Mouse (Mus musculus): ENCODE results near the gene Pla2g10. TPM values are rescaled to one million over a fixed set of nuclear protein-coding genes. Genes with fewer than 3 reads are reported as not detected.
"Not testable (repeated sequence)": the region's sequence is repeated elsewhere in the genome, so short reads cannot be mapped to it uniquely, and the experiment has no call there.

The Pla2g10 gene
- polyA plus RNA-seq, 1 experiment from 2014 or later, result not detected

DNA sequence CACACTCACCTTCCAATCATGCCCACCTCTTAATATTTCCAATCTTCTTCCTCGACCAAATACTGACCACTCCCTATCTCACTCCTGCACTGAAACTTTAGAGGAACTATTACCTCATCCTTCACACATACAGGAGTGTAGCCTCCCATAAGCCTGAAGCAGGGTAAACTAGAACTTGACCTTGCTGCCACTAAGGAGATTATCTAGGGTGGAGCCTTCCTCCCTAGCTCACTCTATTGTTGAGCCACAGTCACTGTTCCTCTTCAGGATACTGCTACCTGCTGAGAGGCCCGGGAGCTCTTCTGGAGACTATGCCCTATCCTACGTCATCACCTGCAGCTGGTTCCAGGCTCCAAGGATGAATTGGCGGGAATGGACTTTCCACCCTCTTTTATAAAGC lies 8.3 kb upstream of the Pla2g10 start:
- 50% methylated on average over 4 of the region's 4 CpGs for WGBS (ENCODE audit: insufficient replicate concordance)

DNA sequence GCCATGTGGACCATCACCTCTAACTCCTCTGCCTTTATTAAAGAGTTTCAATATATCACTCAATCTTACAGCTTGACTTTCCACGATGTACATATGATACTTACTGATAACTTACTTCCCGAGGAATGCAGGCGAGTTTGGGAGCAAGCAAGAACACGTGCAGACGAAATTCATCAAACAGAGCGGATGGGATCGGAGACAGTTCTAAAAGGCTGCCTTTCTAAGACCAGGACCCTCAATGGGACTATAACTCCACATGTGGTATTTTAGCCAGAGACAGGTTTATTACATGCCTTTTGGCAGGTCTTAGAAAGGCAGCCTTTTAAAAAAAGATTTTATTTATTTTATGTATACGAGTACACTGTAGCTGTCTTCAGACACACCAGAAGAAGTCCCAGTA lies 5.2 kb upstream of the Pla2g10 start:
- no peak overlapping the region for H3K27ac ChIP-seq (ENCODE audit: low read depth, low read length)
- no peak overlapping the region for H3K4me2 ChIP-seq
- no peak overlapping the region for H3K9ac ChIP-seq (ENCODE audit: low read depth, low read length)
- H3K4me1 ChIP-seq (ENCODE audit: control insufficient read depth, insufficient read depth, low read length), result no peaks in the 10 kb centered on the region
- no peaks in the 10 kb centered on the region for H3K36me3 ChIP-seq (ENCODE audit: control insufficient read depth, insufficient read depth, low read length)
- H3K9me3 ChIP-seq (replicated peaks; ENCODE audit: control insufficient read depth, low read length), result no peaks in the 10 kb centered on the region
- no peak for ATAC-seq (replicated peaks; ENCODE audit: insufficient number of reproducible peaks, low FRiP score, low TSS enrichment)
- no peak overlapping the region for H3K4me3 ChIP-seq (ENCODE audit: low read depth, low read length)
- whole genome bisulfite sequencing (ENCODE audit: insufficient replicate concordance), result 80% methylated on average over 8 of the region's 8 CpGs
- no peaks in the 10 kb centered on the region for H3K27me3 ChIP-seq (ENCODE audit: control insufficient read depth, insufficient read depth, low read length)

More for the DNA sequence above, 8.3 kb upstream of the Pla2g10 start:
- not testable (repeated sequence) for H3K36me3 ChIP-seq (ENCODE audit: control insufficient read depth, insufficient read depth, low read length); H3K4me3 ChIP-seq (ENCODE audit: low read depth, low read length); H3K27me3 ChIP-seq (ENCODE audit: control insufficient read depth, insufficient read depth, low read length); H3K4me1 ChIP-seq (ENCODE audit: control insufficient read depth, insufficient read depth, low read length); H3K27ac ChIP-seq (ENCODE audit: low read depth, low read length); H3K9me3 ChIP-seq (replicated peaks; ENCODE audit: control insufficient read depth, low read length); ATAC-seq (replicated peaks; ENCODE audit: insufficient number of reproducible peaks, low FRiP score, low TSS enrichment); H3K9ac ChIP-seq (ENCODE audit: low read depth, low read length); H3K4me2 ChIP-seq

DNA sequence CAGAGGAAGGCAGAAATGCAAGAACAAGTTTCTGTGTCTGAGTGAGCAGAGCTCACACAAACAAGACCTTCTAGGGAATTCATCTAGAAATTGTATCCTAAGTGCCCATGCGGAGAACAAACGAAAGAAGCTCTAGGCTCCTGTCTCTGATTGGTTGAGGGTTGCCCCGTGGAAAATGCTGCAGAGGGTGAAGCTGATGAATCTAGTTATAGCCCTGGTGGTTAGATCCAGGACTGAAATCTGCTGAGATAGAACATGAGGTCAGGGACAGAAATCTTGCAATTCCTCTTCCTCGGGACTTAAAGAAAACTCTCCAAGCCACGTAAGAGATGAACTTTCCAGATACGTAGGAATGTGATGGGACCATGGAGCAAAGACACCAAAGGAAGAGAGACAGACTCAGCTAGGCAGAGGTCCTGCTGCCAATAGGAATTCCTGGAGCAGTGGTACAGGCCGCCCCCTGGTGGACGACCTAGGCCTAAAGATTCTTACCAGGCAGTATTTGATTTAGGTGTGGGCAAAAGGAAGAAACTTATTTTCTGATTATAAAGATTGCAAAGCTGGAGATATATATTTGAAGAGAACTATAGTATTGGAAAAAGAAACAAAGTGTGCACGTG lies 2.8 kb upstream of the Pla2g10 start:
- H3K9me3 ChIP-seq (replicated peaks; ENCODE audit: control insufficient read depth, low read length), result no peaks in the 10 kb centered on the region
- no peaks in the 10 kb centered on the region for H3K27me3 ChIP-seq (ENCODE audit: control insufficient read depth, insufficient read depth, low read length)
- ATAC-seq (replicated peaks; ENCODE audit: insufficient number of reproducible peaks, low FRiP score, low TSS enrichment), result no peak
- no peak overlapping the region for H3K4me2 ChIP-seq
- H3K27ac ChIP-seq (ENCODE audit: low read depth, low read length), result no peak overlapping the region
- no peak overlapping the region for H3K9ac ChIP-seq (ENCODE audit: low read depth, low read length)
- WGBS (ENCODE audit: insufficient replicate concordance), result 19% methylated on average over 9 of the region's 9 CpGs
- no peak overlapping the region for H3K4me3 ChIP-seq (ENCODE audit: low read depth, low read length)
- no peaks in the 10 kb centered on the region for H3K36me3 ChIP-seq (ENCODE audit: control insufficient read depth, insufficient read depth, low read length)
- H3K4me1 ChIP-seq (ENCODE audit: control insufficient read depth, insufficient read depth, low read length), result no peaks in the 10 kb centered on the region

DNA sequence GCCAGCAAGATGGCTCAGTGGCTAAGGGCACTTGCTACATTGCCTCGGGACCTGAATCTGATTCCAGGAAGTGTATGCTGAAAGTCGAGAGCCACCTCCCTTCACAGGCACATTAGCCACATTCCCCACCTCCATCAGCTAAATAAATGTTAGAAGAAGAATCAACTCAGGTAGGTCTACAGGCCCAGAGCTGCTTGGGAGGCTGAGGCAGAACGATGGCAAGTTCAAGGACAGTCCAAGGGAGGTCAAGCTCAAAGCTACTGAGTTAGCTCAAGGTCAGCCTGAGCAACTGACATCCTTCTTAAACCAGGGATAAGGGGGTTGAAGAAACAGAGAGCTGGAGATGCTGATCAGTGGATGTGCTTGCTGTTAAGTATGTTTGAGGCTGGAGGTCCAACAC lies 2.0 kb upstream of the Pla2g10 start:
- Histone ChIP-seq H3K4me1 (ENCODE audit: control insufficient read depth, insufficient read depth, low read length) (no peaks in the 10 kb centered on the region), H3K27me3 (ENCODE audit: control insufficient read depth, insufficient read depth, low read length) (no peaks in the 10 kb centered on the region), H3K9ac (ENCODE audit: low read depth, low read length) (no peak overlapping the region), H3K36me3 (ENCODE audit: control insufficient read depth, insufficient read depth, low read length) (no peaks in the 10 kb centered on the region), H3K4me3 (ENCODE audit: low read depth, low read length) (no peak overlapping the region), H3K9me3 (replicated peaks; ENCODE audit: control insufficient read depth, low read length) (no peaks in the 10 kb centered on the region), H3K4me2 (no peak overlapping the region), H3K27ac (ENCODE audit: low read depth, low read length) (no peak overlapping the region)
- no peak for ATAC-seq (replicated peaks; ENCODE audit: insufficient number of reproducible peaks, low FRiP score, low TSS enrichment)
- WGBS (ENCODE audit: insufficient replicate concordance), result 69% methylated on average over 3 of the region's 3 CpGs

DNA sequence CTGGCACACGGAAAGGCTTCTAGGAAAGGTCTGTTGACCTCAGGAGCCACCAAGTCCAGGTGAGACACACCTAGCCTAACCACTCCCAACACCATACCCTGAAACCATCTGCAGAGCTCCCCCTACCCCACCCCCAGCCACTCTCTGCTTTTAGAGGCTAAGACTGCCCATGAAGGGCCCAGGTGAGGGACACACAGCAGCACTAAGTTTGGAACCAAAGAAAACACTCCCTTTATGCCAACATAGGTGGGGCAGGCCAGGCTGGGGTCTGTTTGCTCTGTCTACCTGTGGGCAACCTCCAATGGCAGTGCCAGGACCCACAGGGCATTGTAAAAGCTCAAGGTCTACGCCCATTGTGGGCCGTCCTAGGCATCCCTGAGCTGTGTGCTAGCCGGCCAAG lies 1.4 kb downstream of the Pla2g10 start:
- Histone ChIP-seq H3K27ac (ENCODE audit: low read depth, low read length) (no peak overlapping the region), H3K9ac (ENCODE audit: low read depth, low read length) (no peak overlapping the region), H3K27me3 (ENCODE audit: control insufficient read depth, insufficient read depth, low read length) (no peaks in the 10 kb centered on the region), H3K4me1 (ENCODE audit: control insufficient read depth, insufficient read depth, low read length) (no peaks in the 10 kb centered on the region), H3K36me3 (ENCODE audit: control insufficient read depth, insufficient read depth, low read length) (no peaks in the 10 kb centered on the region), H3K9me3 (replicated peaks; ENCODE audit: control insufficient read depth, low read length) (no peaks in the 10 kb centered on the region), H3K4me3 (ENCODE audit: low read depth, low read length) (no peak overlapping the region), H3K4me2 (no peak overlapping the region)
- 76% methylated on average over 4 of the region's 4 CpGs for WGBS (ENCODE audit: insufficient replicate concordance)
- ATAC-seq (replicated peaks; ENCODE audit: insufficient number of reproducible peaks, low FRiP score, low TSS enrichment), result no peak

DNA sequence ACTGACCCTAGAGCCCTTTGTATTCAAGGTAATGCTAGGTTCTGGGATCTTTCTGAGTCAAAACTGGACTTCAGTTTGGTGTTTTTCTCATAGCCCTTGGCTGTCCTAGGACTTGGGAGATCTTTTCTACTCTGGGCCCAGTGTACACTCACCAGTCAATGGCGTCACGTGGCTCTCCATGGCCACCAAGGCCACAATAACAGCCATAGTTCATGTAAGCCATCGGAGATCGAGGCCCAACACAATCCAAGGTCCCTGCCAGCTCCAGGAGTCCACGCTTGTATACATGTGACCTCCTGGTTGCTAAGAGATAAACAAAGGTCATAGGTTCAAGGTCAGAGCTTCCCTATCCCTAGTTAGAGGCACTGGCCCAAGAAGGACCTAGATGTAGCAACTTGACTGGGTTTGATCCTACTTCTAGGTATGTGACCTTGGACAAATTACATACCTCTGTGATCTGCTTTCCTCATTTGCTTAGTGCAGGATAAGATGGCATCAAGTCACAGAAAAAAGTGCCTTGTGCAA lies 2.9 kb downstream of the Pla2g10 start:
- Histone ChIP-seq H3K4me2 (no peak overlapping the region), H3K36me3 (ENCODE audit: control insufficient read depth, insufficient read depth, low read length) (no peaks in the 10 kb centered on the region), H3K4me1 (ENCODE audit: control insufficient read depth, insufficient read depth, low read length) (no peaks in the 10 kb centered on the region), H3K27me3 (ENCODE audit: control insufficient read depth, insufficient read depth, low read length) (no peaks in the 10 kb centered on the region), H3K9ac (ENCODE audit: low read depth, low read length) (no peak overlapping the region), H3K9me3 (replicated peaks; ENCODE audit: control insufficient read depth, low read length) (no peaks in the 10 kb centered on the region), H3K27ac (ENCODE audit: low read depth, low read length) (no peak overlapping the region), H3K4me3 (ENCODE audit: low read depth, low read length) (no peak overlapping the region)
- WGBS (ENCODE audit: insufficient replicate concordance), result 84% methylated on average over 5 of the region's 5 CpGs
- ATAC-seq (replicated peaks; ENCODE audit: insufficient number of reproducible peaks, low FRiP score, low TSS enrichment), result no peak

DNA sequence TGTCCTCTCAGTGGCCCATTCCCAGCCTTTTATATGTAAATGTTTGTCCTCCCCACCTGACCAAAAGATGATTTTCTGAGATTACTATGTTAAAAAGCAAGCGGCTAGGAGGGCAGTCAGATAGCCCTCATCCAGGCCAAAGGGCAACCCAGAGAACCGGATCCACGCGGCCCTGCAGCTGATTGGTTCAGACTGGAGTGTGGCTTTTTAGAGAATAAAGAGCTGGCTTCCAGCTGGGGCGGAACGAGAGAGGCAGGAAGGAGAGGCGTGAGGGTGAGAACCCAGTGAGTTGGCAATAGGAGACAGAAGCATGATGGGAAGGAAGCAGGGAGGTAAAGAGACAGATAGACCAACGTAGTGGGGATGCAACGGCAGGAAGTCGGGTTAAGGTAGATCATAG lies 7.8 kb downstream of the Pla2g10 start:
- Histone ChIP-seq H3K4me2 (no peak overlapping the region), H3K9me3 (replicated peaks; ENCODE audit: control insufficient read depth, low read length) (no peaks in the 10 kb centered on the region), H3K36me3 (ENCODE audit: control insufficient read depth, insufficient read depth, low read length) (no peaks in the 10 kb centered on the region), H3K4me3 (ENCODE audit: low read depth, low read length) (no peak overlapping the region), H3K9ac (ENCODE audit: low read depth, low read length) (no peak overlapping the region), H3K27ac (ENCODE audit: low read depth, low read length) (no peak overlapping the region), H3K4me1 (ENCODE audit: control insufficient read depth, insufficient read depth, low read length) (no peaks in the 10 kb centered on the region), H3K27me3 (ENCODE audit: control insufficient read depth, insufficient read depth, low read length) (no peaks in the 10 kb centered on the region)
- no peak for ATAC-seq (replicated peaks; ENCODE audit: insufficient number of reproducible peaks, low FRiP score, low TSS enrichment)
- WGBS (ENCODE audit: insufficient replicate concordance), result 35% methylated on average over 10 of the region's 10 CpGs

DNA sequence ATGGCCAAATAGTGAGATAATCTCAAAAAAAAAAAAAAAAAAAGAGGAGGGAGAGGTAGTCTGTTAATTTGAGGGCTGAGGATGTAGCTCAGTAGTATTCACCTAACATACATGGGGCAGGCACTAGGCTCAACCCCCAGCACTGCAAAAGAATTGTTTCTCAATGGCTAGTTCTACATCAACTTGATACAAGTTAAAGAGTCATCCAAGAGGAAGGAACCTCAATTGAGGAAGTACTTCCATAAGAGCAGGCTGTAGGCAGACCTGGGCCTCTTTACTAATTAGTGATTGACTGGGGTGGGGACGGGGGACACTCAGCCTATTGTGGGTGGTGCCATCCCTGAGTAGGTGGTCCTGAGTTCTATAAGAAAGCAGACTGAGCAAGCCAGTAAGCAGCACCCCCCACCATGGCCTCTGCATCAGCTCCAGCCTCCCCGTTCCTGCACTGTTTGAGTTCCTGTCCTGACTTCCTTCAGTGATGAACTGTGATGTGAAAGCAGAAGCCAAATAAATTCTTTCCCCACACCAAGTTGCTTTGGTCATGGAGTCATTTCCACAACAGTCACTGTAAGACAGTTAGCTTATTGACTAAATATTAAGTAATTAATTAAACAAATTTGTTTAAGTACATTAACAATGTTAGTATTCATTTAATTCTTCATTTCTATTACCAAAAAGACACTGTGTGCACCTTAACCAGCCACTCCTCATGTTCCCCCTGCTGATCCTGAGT lies 13.8 kb downstream of the Pla2g10 start:
- no peaks in the 10 kb centered on the region for H3K9me3 ChIP-seq (replicated peaks; ENCODE audit: control insufficient read depth, low read length)
- no peak overlapping the region for H3K27ac ChIP-seq (ENCODE audit: low read depth, low read length)
- no peak for ATAC-seq (replicated peaks; ENCODE audit: insufficient number of reproducible peaks, low FRiP score, low TSS enrichment)
- H3K27me3 ChIP-seq (ENCODE audit: control insufficient read depth, insufficient read depth, low read length), result no peaks in the 10 kb centered on the region
- WGBS (ENCODE audit: insufficient replicate concordance), result 68% methylated on average over 2 of the region's 2 CpGs
- no peaks in the 10 kb centered on the region for H3K36me3 ChIP-seq (ENCODE audit: control insufficient read depth, insufficient read depth, low read length)
- no peak overlapping the region for H3K4me3 ChIP-seq (ENCODE audit: low read depth, low read length)
- H3K9ac ChIP-seq (ENCODE audit: low read depth, low read length), result no peak overlapping the region
- H3K4me2 ChIP-seq, result no peak overlapping the region
- no peaks in the 10 kb centered on the region for H3K4me1 ChIP-seq (ENCODE audit: control insufficient read depth, insufficient read depth, low read length)

DNA sequence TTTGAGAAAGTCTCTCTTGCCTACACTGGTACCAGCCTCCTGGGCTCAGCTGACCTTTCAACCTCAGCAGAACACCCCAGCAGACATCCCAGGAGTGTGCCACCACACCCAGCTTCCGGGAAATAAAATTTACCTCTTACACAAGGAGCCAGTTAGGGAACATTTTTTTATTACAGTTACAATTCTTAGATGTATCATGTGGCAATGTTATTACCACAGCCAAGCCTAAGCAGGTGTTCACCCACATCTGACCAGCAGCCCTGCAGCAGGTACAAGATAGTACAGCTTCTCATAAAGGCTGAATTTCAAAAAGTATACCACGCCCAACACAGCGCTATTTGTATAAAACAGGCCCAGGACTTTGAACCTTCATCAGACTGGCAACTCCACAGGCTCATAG lies 15.9 kb downstream of the Pla2g10 start:
- WGBS (ENCODE audit: insufficient replicate concordance), result 92% methylated on average over 3 of the region's 3 CpGs
- ATAC-seq (replicated peaks; ENCODE audit: insufficient number of reproducible peaks, low FRiP score, low TSS enrichment), result no peak
- Histone ChIP-seq H3K4me2 (no peak overlapping the region), H3K27ac (ENCODE audit: low read depth, low read length) (no peak overlapping the region), H3K9ac (ENCODE audit: low read depth, low read length) (no peak overlapping the region), H3K36me3 (ENCODE audit: control insufficient read depth, insufficient read depth, low read length) (no peaks in the 10 kb centered on the region), H3K27me3 (ENCODE audit: control insufficient read depth, insufficient read depth, low read length) (no peaks in the 10 kb centered on the region), H3K9me3 (replicated peaks; ENCODE audit: control insufficient read depth, low read length) (no peaks in the 10 kb centered on the region), H3K4me3 (ENCODE audit: low read depth, low read length) (no peak overlapping the region), H3K4me1 (ENCODE audit: control insufficient read depth, insufficient read depth, low read length) (no peaks in the 10 kb centered on the region)

Measured in heart, embryonic 11.5 days (tissue).